Mouse (Mus musculus): ENCODE results near the gene Arl14. TPM values are rescaled to one million over a fixed set of nuclear protein-coding genes. Genes with fewer than 3 reads are reported as not detected.

The Arl14 gene
- polyA plus RNA-seq (2015; fragmentation: Illumina TruSeq; extraction: RNeasy Lipid Tissue Mini Kit (QIAGEN cat#74804); ENCODE audit: insufficient read depth, low replicate concordance) = not detected

DNA sequence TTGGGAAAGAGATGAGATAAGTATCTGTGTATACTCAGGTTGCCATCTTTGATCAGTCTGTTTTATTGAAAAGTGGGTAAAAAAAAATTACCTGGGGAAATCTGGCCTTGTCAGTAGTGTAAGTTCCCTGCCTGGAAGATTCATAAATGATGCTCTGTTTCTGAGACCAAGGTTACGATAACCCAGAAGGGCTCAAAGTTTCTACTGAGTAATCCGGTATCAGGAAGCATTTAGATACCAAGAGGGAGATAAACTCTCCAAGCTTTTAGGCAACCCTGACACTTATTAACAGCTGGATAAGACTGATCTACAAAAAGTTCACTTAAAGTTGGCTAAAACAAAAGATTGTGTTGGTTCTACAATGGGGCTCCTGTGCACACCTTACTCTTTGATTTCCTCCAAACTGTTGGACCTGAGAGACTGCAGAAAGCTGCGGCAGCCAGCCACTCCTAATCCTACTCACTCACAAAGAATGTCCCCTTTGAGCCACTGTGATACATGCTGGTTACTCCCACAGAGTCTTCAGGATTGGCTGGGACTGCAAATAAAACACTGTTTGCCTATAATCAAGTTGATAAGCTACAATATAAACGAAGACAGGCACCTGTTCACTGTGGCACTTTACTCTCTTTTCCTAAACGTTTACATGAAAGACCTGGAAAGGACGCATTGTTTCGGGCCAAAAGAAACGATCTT lies at the start of gene Arl14:
TSS of gene Arl14 (plus strand) at position 614 of the 696 bp plus-strand sequence.

Other genes with a start within 250 kb of the Arl14 start
- 38.7 TPM for gene Ift80, start 217.8 kb upstream of the Arl14 start, polyA plus RNA-seq (2015; fragmentation: Illumina TruSeq; extraction: RNeasy Lipid Tissue Mini Kit (QIAGEN cat#74804); ENCODE audit: insufficient read depth, low replicate concordance)
- 197 TPM for gene Smc4, start 217.7 kb upstream of the Arl14 start, polyA plus RNA-seq (2015; fragmentation: Illumina TruSeq; extraction: RNeasy Lipid Tissue Mini Kit (QIAGEN cat#74804); ENCODE audit: insufficient read depth, low replicate concordance)
- gene Trim59, start 177.7 kb upstream of the Arl14 start, polyA plus RNA-seq (2015; fragmentation: Illumina TruSeq; extraction: RNeasy Lipid Tissue Mini Kit (QIAGEN cat#74804); ENCODE audit: insufficient read depth, low replicate concordance) = 85.6 TPM
- 121 TPM for gene Kpna4, start 95.3 kb upstream of the Arl14 start, polyA plus RNA-seq (2015; fragmentation: Illumina TruSeq; extraction: RNeasy Lipid Tissue Mini Kit (QIAGEN cat#74804); ENCODE audit: insufficient read depth, low replicate concordance)
- gene Ppm1l, start 94.4 kb downstream of the Arl14 start, polyA plus RNA-seq (2015; fragmentation: Illumina TruSeq; extraction: RNeasy Lipid Tissue Mini Kit (QIAGEN cat#74804); ENCODE audit: insufficient read depth, low replicate concordance) = 5.8 TPM

Data from spleen, adult 10 weeks (tissue).